Mouse (Mus musculus): ENCODE data around the gene Emc10.
A peak's percentile ranks its signal among the peaks of the same experiment; 100 is the strongest.

Emc10 gene

DNA sequence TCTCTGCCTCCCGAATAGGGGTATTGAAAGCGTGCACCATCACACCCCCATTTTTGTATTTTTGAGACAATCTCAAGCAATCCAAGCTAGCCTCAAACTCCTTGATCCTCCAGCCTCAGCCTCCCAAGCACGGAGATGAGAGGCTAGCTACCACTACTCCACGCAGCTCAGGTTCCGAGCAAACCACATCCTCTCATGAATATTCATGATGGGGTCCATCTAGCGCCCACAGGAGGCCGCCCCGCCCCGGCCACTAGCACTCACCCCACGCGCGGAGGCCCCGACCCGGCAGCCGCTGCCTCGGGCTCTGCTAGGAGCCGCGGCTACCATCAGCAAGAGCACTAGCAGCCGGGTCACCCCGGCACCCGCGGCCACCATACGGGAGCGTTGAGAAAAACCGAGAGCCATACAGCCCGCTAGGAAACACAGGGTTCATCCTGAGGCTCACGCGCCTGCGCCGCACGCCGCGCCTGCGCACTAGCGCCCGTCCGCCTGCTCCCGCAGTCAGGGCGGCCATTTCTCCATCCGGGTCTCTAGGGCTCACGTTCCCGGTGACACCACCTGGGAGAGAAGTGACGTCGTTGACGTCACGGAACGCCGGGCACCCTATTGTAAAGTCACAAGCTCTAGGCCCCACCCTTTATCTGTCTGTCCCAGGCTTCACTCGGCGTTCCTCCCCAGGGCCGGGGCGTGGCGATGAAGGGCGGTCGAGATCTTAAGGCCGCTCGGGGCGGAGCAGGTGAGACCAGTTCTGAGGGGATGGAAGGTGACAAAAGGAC lies at the start of gene Emc10, which contains the start of gene Fam71e1:
Gene Emc10, minus strand, starts transcription at position 538 of the 779 bp plus-strand sequence.
Gene Fam71e1, plus strand, starts transcription at position 590 of the 779 bp plus-strand sequence.
- DNase-seq (ENCODE audit: low spot score in 2 of 2) = peak; percentile 97 to 98

- DNase-seq (ENCODE audit: low spot score in 2 of 2) = no peak
These were observed 46.7 kb upstream of the Emc10 start for GRCm38 (mm10) chr7:44543071-44543470.

DNA sequence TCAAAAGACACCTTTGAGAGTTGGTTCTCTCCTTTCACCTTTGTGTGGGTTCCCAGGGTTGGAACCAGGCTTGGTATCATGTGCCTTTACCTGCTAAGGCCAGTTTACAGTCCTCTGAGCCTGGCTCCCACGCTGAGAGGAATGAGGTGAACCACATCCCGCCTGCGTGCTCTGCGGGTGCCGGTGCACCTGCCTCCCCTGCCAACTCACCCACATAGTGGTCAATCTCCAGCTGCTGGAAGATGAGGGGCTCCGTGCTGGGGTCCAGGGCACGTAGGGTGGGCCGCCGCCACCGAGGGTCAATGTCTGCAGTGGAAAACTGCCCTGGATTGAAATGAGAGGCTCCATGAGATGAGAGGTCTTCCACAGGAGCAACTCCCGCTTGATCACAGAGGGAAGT lies 46.2 kb upstream of the Emc10 start:
- no peak for DNase-seq (ENCODE audit: low spot score in 2 of 2)

- DNase-seq (ENCODE audit: low spot score in 2 of 2) = no peak
These were observed 42.7 kb upstream of the Emc10 start for GRCm38 (mm10) chr7:44538756-44539624.

GRCm38 (mm10) chr7:44537496-44537895 lies 41.2 kb upstream of the Emc10 start:
- DNase-seq (ENCODE audit: low spot score in 2 of 2) = no peak

DNA sequence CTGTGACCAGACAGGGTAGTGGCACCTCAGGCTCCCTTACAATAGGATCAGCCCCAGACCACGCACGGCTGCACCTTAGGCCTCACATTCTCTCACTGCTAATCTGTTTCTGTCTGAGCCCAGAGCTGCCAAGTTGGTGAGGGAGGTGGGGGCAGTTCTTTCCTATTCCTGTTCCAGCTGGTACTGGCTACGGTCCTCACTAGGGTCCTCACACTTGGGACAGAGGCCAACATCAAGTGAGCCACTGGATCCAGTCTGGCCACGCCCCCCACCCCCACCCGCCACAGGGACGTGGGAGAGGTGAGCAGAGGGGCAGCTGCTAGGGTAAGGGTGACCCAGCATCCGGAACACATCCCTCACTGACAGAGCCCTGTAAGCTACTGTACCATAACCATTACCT lies 40.7 kb upstream of the Emc10 start:
- DNase-seq (ENCODE audit: low spot score in 2 of 2) = no peak

DNA sequence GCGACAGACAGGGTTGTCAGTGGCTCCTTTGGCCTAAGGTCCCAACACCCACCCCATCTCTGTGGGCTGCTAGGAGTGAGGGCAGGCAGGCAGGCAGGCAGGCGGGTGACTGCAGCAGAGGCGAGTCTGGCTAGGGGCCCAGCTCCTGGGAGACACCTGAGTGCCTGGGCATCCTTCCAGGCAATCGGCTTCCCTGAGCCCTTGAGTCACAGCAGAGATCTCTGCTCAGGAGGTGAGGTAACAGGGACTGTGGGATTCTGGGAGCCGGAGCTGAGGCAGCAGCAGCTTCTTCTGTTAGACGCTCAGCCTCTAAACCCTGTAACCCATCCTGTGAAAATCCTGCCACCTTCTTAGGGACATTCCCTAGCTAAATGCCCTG lies 40.2 kb upstream of the Emc10 start:
- DNase-seq (ENCODE audit: low spot score in 2 of 2) = no peak

- DNase-seq (ENCODE audit: low spot score in 2 of 2) = no peak
These were observed 39.6 kb upstream of the Emc10 start for GRCm38 (mm10) chr7:44535657-44536589.

GRCm38 (mm10) chr7:44534656-44535441 lies 38.5 kb upstream of the Emc10 start:
- DNase-seq (ENCODE audit: low spot score in 2 of 2) = no peak

DNA sequence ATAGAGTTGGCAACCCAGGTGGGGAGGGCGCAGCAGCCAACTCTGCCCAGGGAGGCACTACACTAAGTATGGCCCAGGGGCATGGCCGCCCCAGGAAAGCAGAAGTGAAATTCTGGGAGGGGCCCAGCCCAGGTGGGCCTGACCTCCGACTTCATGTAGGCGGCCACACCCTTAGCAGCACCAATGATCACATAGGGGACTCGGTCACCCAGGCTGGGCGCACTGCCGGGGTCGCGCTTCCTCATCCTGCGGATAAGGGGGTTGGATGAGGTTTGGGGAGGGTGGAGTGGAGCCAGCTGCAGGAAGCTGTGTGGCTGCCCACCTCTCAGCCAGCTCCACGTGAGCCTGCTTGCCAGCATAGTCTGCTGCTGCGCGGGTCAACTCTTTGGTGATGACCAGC lies 37.9 kb upstream of the Emc10 start:
- DNase-seq (ENCODE audit: low spot score in 2 of 2) = no peak

DNA sequence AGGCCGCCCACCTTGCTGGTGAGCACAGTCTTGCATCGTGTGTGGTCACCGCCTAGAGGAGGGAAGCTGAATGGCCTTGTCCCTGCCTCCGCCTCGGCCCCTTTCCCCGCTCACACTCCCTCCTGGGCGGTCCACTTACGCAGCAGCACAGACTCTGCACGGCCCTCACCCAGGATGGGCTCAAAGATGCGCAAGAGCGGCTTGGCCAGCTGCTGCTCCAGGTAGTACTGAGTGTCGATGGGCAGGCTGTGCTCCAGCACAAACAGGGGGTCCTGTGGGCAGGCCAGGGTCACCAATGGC lies 37.4 kb upstream of the Emc10 start:
- DNase-seq (ENCODE audit: low spot score in 2 of 2) = no peak

- DNase-seq (ENCODE audit: low spot score in 2 of 2) = no peak
These were observed 36.8 kb upstream of the Emc10 start for GRCm38 (mm10) chr7:44532918-44533745.

GRCm38 (mm10) chr7:44531946-44532732 lies 35.8 kb upstream of the Emc10 start, which contains the start of gene Spib:
TSS of gene Spib (minus strand) at chr7:44532071.
- DNase-seq (ENCODE audit: low spot score in 2 of 2) = no peak

DNA sequence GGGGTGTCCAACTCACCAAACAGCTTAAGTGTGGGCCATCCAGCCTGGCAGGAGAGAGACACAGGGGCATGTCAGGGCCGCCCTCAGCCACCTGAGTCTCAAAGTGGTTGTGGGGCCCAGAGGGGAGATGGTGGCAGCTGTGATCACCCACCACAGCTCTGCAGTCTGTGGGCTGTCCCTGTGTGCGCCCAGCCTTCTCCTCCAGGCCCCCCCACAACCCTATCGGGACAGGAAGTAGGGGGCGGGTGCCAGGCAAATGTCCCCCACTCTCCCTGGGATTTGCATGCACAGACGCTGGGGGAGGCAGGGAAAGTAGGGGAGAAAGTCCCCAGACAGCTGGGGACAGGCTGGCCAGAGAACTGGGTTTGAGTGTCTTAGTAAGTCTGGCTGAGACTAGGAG lies 34.9 kb upstream of the Emc10 start:
- DNase-seq (ENCODE audit: low spot score in 2 of 2) = no peak

- no peak for DNase-seq (ENCODE audit: low spot score in 2 of 2)
These were observed 34.2 kb upstream of the Emc10 start for GRCm38 (mm10) chr7:44530507-44530906.

DNA sequence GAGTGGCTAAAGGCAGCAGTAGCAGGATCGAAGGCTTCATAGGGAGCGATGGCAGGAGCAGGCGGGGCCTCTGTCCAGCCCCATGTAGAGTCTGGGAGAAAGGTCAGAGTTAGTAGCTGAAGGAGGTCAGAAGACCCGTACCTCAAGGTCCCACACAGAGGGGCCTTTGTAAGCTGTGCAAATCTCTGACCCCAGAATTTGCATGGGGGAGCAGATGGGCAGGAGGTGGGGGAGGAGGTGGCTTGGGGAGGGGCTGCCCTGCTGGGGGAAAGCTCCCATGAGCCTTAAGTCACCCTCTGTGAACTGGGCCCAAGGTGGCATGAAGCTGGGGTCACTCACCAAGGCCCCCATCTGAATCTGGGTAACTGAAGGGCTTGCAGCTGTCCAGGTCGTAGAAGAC lies 33.2 kb upstream of the Emc10 start:
- DNase-seq (ENCODE audit: low spot score in 2 of 2) = no peak

GRCm38 (mm10) chr7:44527483-44528398 lies 31.4 kb upstream of the Emc10 start:
- peak in 1 of 2 experiments; percentile 61 for DNase-seq (ENCODE audit: low spot score in 2 of 2)

Measured in frontal cortex, postnatal 10 days (tissue).